Mouse (Mus musculus): ENCODE results near the gene Hecw1. TPM values are rescaled to one million over a fixed set of nuclear protein-coding genes. Genes with fewer than 3 reads are reported as not detected.

Hecw1 gene
- 100 to 1,000 TPM; 112 TPM for total RNA-seq (2021)
- long read RNA-seq, partial matches to known transcripts = 8 of 16 reads
- long read RNA-seq, other reads (novel, unspliced or antisense) = 5 of 16 reads

GRCm38 (mm10) chr13:14522906-14523269 lies at the start of gene Hecw1:
Gene Hecw1, minus strand, starts transcription at chr13:14523228.
- DNase-seq (ENCODE audit: low spot score in 2 of 2) = peak; percentile 50 to 64

- no peak for DNase-seq (ENCODE audit: low spot score in 2 of 2)
Observed at GRCm38 (mm10) chr13:14561336-14561735, 38.3 kb upstream of the Hecw1 start.

- peak in 1 of 2 experiments; percentile 16 for DNase-seq (ENCODE audit: low spot score in 2 of 2)
Observed at GRCm38 (mm10) chr13:14552628-14553027, 29.6 kb upstream of the Hecw1 start.

- no peak for DNase-seq (ENCODE audit: low spot score in 2 of 2)
Observed at GRCm38 (mm10) chr13:14542860-14543259, 19.8 kb upstream of the Hecw1 start.

- peak; percentile 62 to 75 for DNase-seq (ENCODE audit: low spot score in 2 of 2)
Observed at GRCm38 (mm10) chr13:14522128-14522905, 711 bp downstream of the Hecw1 start.

GRCm38 (mm10) chr13:14521746-14522127 lies 1.3 kb downstream of the Hecw1 start:
- DNase-seq (ENCODE audit: low spot score in 2 of 2) = peak; percentile 38 to 46

- no peak for DNase-seq (ENCODE audit: low spot score in 2 of 2)
Observed at GRCm38 (mm10) chr13:14519605-14520004, 3.4 kb downstream of the Hecw1 start.

GRCm38 (mm10) chr13:14517478-14517877 lies 5.5 kb downstream of the Hecw1 start:
- DNase-seq (ENCODE audit: low spot score in 2 of 2) = no peak

GRCm38 (mm10) chr13:14515106-14515505 lies 7.9 kb downstream of the Hecw1 start:
- DNase-seq (ENCODE audit: low spot score in 2 of 2) = no peak

GRCm38 (mm10) chr13:14513934-14514333 lies 9.1 kb downstream of the Hecw1 start:
- no peak for DNase-seq (ENCODE audit: low spot score in 2 of 2)

GRCm38 (mm10) chr13:14506765-14507164 lies 16.3 kb downstream of the Hecw1 start:
- DNase-seq (ENCODE audit: low spot score in 2 of 2) = no peak

- no peak for DNase-seq (ENCODE audit: low spot score in 2 of 2)
Observed at GRCm38 (mm10) chr13:14500251-14500650, 22.8 kb downstream of the Hecw1 start.

GRCm38 (mm10) chr13:14498780-14499179 lies 24.2 kb downstream of the Hecw1 start:
- no peak for DNase-seq (ENCODE audit: low spot score in 2 of 2)

GRCm38 (mm10) chr13:14496954-14497353 lies 26.1 kb downstream of the Hecw1 start:
- no peak for DNase-seq (ENCODE audit: low spot score in 2 of 2)

GRCm38 (mm10) chr13:14487812-14488211 lies 35.2 kb downstream of the Hecw1 start:
- DNase-seq (ENCODE audit: low spot score in 2 of 2) = no peak

- no peak for DNase-seq (ENCODE audit: low spot score in 2 of 2)
Observed at GRCm38 (mm10) chr13:14471121-14471520, 51.9 kb downstream of the Hecw1 start.

GRCm38 (mm10) chr13:14467517-14467916 lies 55.5 kb downstream of the Hecw1 start:
- no peak for DNase-seq (ENCODE audit: low spot score in 2 of 2)

- no peak for DNase-seq (ENCODE audit: low spot score in 2 of 2)
Observed at GRCm38 (mm10) chr13:14461036-14461435, 62.0 kb downstream of the Hecw1 start.

- DNase-seq (ENCODE audit: low spot score in 2 of 2) = no peak
Observed at GRCm38 (mm10) chr13:14457043-14457442, 66.0 kb downstream of the Hecw1 start.

GRCm38 (mm10) chr13:14439540-14439939 lies 83.5 kb downstream of the Hecw1 start:
- no peak for DNase-seq (ENCODE audit: low spot score in 2 of 2)

- no peak for DNase-seq (ENCODE audit: low spot score in 2 of 2)
Observed at GRCm38 (mm10) chr13:14428845-14429553, 94.0 kb downstream of the Hecw1 start.

- no peak for DNase-seq (ENCODE audit: low spot score in 2 of 2)
Observed at GRCm38 (mm10) chr13:14424836-14425235, 98.2 kb downstream of the Hecw1 start.
